Mouse (Mus musculus): ENCODE data around the gene Olfr730. TPM values are rescaled to one million over a fixed set of nuclear protein-coding genes. Genes with fewer than 3 reads are reported as not detected.

Gene Olfr730
- polyA plus RNA-seq (2014; fragmentation: Nextera tagmentation; extraction: Ambion mirVana): not detected in 2 replicates

DNA sequence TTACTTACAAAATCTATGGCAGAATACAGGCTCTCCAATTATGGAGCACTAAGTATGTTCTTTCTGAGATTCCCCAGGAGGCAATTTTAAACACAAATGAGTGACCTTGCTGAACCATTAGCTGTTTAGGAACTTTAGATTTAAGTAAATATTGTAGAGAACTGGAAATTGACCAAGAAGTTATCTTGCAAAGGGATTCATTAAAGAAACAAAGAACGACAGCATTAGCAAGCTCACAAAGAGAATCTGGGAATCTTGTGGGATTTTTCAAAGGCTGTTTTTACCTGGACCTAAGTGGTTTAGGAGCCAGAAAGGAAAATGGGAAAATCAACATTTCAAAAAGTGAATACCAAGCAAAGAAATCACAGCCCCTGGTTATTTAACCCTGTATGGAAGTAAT lies at the start of gene Olfr730:
TSS of gene Olfr730 (minus strand) at position 101 of the 400 bp plus-strand sequence.
- ATAC-seq (ENCODE audit: insufficient read depth, low FRiP score, low TSS enrichment) (no peak), DNase-seq (ENCODE audit: low spot score) (no peak)
- WGBS: 74% methylated on average over 1 of the region's 1 CpGs
- H3K4me3 ChIP-seq (ENCODE audit: low read depth, low read length): no peak within 1 kb of the TSS
- H3K9ac ChIP-seq (ENCODE audit: low read length): no peak within 1 kb of the TSS
- H3K36me3 ChIP-seq (ENCODE audit: control insufficient read depth, insufficient read depth, low read length): no peaks in the 10 kb centered on the region
- H3K4me1 ChIP-seq (ENCODE audit: control insufficient read depth, insufficient read depth, low read length): no peaks in the 10 kb centered on the region
- no peaks in the 10 kb centered on the region for H3K9me3 ChIP-seq (ENCODE audit: control insufficient read depth, low read length)
- no peak within 1 kb of the TSS for H3K27ac ChIP-seq (ENCODE audit: low read depth, low read length)
- H3K27me3 ChIP-seq (ENCODE audit: control insufficient read depth, insufficient read depth, low read length): no peaks in the 10 kb centered on the region
- no peak within 1 kb of the TSS for H3K4me2 ChIP-seq (ENCODE audit: low read depth)

DNA sequence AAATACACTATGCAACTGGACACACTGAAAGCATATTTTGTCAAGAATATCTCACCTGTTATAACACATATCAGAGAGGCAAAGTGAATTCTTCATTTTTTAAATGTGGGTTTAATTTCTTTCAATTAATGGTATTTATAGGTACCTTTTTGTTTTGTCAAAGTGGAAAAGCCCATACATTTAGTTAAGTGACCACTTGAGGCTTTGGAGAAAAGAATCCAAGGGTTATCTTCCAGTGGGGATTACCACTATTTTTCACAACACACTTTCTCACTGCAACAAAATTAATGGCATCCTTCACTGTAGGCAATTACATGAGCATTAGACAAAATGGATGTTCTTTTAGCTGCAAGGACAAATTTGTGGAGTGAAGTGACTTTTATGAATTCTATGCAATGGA lies 35.2 kb downstream of the Olfr730 start, which contains the start of gene Olfr729:
TSS of gene Olfr729 (minus strand) at position 101 of the 400 bp plus-strand sequence.
- Histone ChIP-seq H3K36me3 (ENCODE audit: control insufficient read depth, insufficient read depth, low read length) (no peaks in the 10 kb centered on the region), H3K27me3 (ENCODE audit: control insufficient read depth, insufficient read depth, low read length) (no peaks in the 10 kb centered on the region), H3K27ac (ENCODE audit: low read depth, low read length) (no peak within 1 kb of the TSS), H3K4me2 (ENCODE audit: low read depth) (no peak within 1 kb of the TSS), H3K9me3 (ENCODE audit: control insufficient read depth, low read length) (no peaks in the 10 kb centered on the region), H3K4me1 (ENCODE audit: control insufficient read depth, insufficient read depth, low read length) (no peaks in the 10 kb centered on the region), H3K4me3 (ENCODE audit: low read depth, low read length) (no peak within 1 kb of the TSS), H3K9ac (ENCODE audit: low read length) (no peak within 1 kb of the TSS)
- DNase-seq (ENCODE audit: low spot score) (no peak), ATAC-seq (ENCODE audit: insufficient read depth, low FRiP score, low TSS enrichment) (no peak)

DNA sequence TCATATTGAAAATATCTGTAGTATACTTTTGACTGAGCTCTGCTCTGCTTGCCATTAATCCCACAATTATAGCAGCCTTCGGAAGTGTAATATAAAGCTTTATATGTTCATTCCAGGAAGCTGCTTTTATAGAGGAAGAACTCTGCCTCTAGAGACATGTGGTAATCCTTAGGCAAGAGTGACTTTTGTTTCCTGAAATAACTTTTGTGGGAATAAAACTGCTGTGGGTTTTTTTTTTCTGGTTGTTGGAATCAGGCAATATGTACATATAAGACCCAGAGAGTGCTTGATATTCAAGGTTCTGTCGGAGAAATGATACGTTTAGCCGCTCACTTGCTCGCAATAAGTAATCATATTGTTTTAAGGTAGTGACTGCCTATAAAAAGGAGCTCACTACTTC lies 45.4 kb downstream of the Olfr730 start, which contains the start of gene Olfr728:
TSS of gene Olfr728 (minus strand) at position 101 of the 400 bp plus-strand sequence.
- DNase-seq (ENCODE audit: low spot score) (no peak), ATAC-seq (ENCODE audit: insufficient read depth, low FRiP score, low TSS enrichment) (no peak)
- Histone ChIP-seq H3K36me3 (ENCODE audit: control insufficient read depth, insufficient read depth, low read length) (no peaks in the 10 kb centered on the region), H3K27ac (ENCODE audit: low read depth, low read length) (no peak within 1 kb of the TSS), H3K4me2 (ENCODE audit: low read depth) (no peak within 1 kb of the TSS), H3K9me3 (ENCODE audit: control insufficient read depth, low read length) (no peaks in the 10 kb centered on the region), H3K27me3 (ENCODE audit: control insufficient read depth, insufficient read depth, low read length) (no peaks in the 10 kb centered on the region), H3K9ac (ENCODE audit: low read length) (no peak within 1 kb of the TSS), H3K4me1 (ENCODE audit: control insufficient read depth, insufficient read depth, low read length) (no peaks in the 10 kb centered on the region), H3K4me3 (ENCODE audit: low read depth, low read length) (no peak within 1 kb of the TSS)
- 89% methylated on average over 5 of the region's 5 CpGs for WGBS

Other genes starting within 250 kb of the Olfr730 start
- not detected in 2 replicates for gene Olfr724, start 224.9 kb downstream of the Olfr730 start, polyA plus RNA-seq (2014; fragmentation: Nextera tagmentation; extraction: Ambion mirVana)
- not detected in 2 replicates for gene Olfr725, start 147.8 kb downstream of the Olfr730 start, polyA plus RNA-seq (2014; fragmentation: Nextera tagmentation; extraction: Ambion mirVana)
- not detected in 2 replicates for gene Olfr726, start 97.2 kb downstream of the Olfr730 start, polyA plus RNA-seq (2014; fragmentation: Nextera tagmentation; extraction: Ambion mirVana)
- gene Olfr727, start 65.0 kb downstream of the Olfr730 start, polyA plus RNA-seq (2014; fragmentation: Nextera tagmentation; extraction: Ambion mirVana): not detected in 2 replicates
- gene Olfr728, start 45.5 kb downstream of the Olfr730 start, polyA plus RNA-seq (2014; fragmentation: Nextera tagmentation; extraction: Ambion mirVana): not detected in 2 replicates
- not detected in 2 replicates for gene Olfr729, start 35.3 kb downstream of the Olfr730 start, polyA plus RNA-seq (2014; fragmentation: Nextera tagmentation; extraction: Ambion mirVana)
- not detected in 2 replicates for gene Olfr731, start 53.7 kb upstream of the Olfr730 start, polyA plus RNA-seq (2014; fragmentation: Nextera tagmentation; extraction: Ambion mirVana)
- gene Olfr732, start 96.0 kb upstream of the Olfr730 start, polyA plus RNA-seq (2014; fragmentation: Nextera tagmentation; extraction: Ambion mirVana): not detected in 2 replicates
- gene Olfr733, start 113.3 kb upstream of the Olfr730 start, polyA plus RNA-seq (2014; fragmentation: Nextera tagmentation; extraction: Ambion mirVana): not detected in 2 replicates
- not detected in 2 replicates for gene Olfr734, start 138.6 kb upstream of the Olfr730 start, polyA plus RNA-seq (2014; fragmentation: Nextera tagmentation; extraction: Ambion mirVana)
- gene Olfr735, start 160.7 kb upstream of the Olfr730 start, polyA plus RNA-seq (2014; fragmentation: Nextera tagmentation; extraction: Ambion mirVana): not detected in 2 replicates
- not detected in 2 replicates for gene Tlr11, start 169.7 kb upstream of the Olfr730 start, polyA plus RNA-seq (2014; fragmentation: Nextera tagmentation; extraction: Ambion mirVana)
- gene Olfr736, start 193.0 kb upstream of the Olfr730 start, polyA plus RNA-seq (2014; fragmentation: Nextera tagmentation; extraction: Ambion mirVana): not detected in 2 replicates
- not detected in 2 replicates for gene Olfr738, start 219.4 kb upstream of the Olfr730 start, polyA plus RNA-seq (2014; fragmentation: Nextera tagmentation; extraction: Ambion mirVana)
- gene Olfr739, start 230.4 kb upstream of the Olfr730 start, polyA plus RNA-seq (2014; fragmentation: Nextera tagmentation; extraction: Ambion mirVana): not detected in 2 replicates

Measured in neural tube, embryonic 11.5 days (tissue).